Mouse (Mus musculus) heart, postnatal 10 days (tissue): Measurements from ENCODE around the gene Rdh16. TPM values are rescaled to one million over a fixed set of nuclear protein-coding genes. Genes with fewer than 3 reads are reported as not detected.
A peak's percentile ranks its signal among the peaks of the same experiment; 100 is the strongest.
"Not testable (repeated sequence)": the region's sequence is repeated elsewhere in the genome, so short reads cannot be mapped to it uniquely, and the experiment has no call there.

Source experiments
- DNase-seq, 2 experiments: peaks; one replicate each; pipeline ENCODE4 v3.0.0; 2021
- intact Hi-C: fragments of 180-260 bp; cut with DNase I; formaldehyde crosslinking; loops from one replicate; pipeline ENCODE4 v1.15.1; 2025
- total RNA-seq, 2 experiments: library from RNA; stranded (reverse); gene quantifications; 2 replicates each; pipeline ENCODE4 v1.2.3; 2021

Gene Rdh16
- not detected for total RNA-seq

GRCm38 (mm10) chr10:127800891-127801290, at the start of gene Rdh16:
Gene Rdh16, plus strand, starts transcription at chr10:127801152.
- no peak for DNase-seq
- intact Hi-C loops, result no loop called here

DNA sequence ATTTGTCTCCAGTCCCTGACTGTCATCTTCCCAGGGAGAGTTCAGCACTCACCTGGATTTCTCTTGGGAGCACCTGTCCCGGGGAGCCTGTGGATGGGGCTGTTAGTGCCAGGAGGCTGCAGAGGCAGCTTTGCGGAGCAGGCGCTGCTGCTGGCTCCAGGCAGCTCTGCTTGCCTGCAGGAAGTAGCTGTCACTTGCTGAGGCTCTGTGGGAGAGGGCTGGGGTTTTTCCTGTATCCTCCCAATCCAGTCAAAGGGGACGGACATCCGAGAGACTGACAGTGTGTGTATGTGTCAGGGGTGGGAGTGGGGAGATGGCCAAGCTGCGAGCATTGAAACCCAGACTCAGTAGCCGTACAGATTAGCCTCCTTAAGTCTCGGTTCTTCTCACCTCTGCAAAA, 49.4 kb upstream of the Rdh16 start, which contains the start of gene Gpr182:
Gene Gpr182, minus strand, starts transcription at position 185 of the 400 bp plus-strand sequence.
- intact Hi-C loops, result no loop called here
- DNase-seq, result peak; percentile 41 to 47

GRCm38 (mm10) chr10:127754566-127755166, 46.3 kb upstream of the Rdh16 start:
- intact Hi-C loops, result no loop called here
- peak; percentile 42 to 50 for DNase-seq

GRCm38 (mm10) chr10:127755246-127755645, 45.7 kb upstream of the Rdh16 start:
- no peak for DNase-seq
- intact Hi-C loops, result no loop called here

GRCm38 (mm10) chr10:127755770-127756468, 45.0 kb upstream of the Rdh16 start:
- intact Hi-C loops, result no loop called here
- peak; percentile 32 to 55 for DNase-seq

DNA sequence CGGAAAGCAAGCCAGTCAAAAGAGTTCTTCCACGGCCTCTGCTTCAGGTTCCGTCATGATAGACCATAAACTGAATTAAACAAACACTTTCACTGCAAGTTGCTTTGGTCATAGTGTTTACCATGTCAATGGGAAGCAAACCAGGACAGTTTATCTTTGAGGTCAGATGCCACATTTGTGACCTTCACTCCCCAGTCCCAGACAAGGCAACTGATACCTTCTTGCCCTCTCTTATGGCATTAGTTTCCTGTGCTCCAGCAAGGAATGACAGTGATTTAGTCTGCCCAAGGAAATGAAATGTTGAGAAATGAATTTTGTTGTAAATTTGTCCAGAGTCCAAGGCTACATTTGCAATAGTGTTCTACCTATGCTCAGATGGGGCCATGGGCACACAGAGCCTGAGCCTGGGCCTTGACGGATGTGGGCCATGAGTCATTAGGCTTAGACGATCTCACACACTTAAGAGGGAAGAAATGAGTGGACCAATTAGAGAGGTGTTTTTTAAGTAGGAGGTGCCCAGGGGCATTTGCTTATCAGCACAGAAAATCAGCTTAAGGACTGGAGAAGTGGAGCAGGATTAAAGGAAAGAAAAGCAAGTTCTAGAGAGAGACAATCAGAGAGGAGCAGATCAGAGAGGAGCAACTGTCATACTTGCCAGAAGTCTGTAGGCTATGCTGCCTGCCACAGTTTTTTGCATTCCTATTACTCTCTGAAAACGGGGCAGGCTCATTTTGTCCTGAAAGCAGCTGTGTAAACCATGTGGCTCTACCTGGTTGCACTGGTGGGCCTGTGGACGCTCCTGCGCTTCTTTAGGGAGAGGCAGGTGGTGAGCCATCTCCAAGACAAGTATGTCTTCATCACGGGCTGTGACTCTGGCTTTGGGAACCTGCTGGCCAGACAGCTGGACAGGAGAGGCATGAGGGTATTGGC, 41.5 kb upstream of the Rdh16 start, which contains the start of the genes Rdh1 and Rdh16f1:
Gene Rdh1, plus strand, starts transcription at position 541 of the 930 bp plus-strand sequence.
Gene Rdh16f1, plus strand, starts transcription at position 607 of the 930 bp plus-strand sequence.
- intact Hi-C loops, result no loop called here
- no peak for DNase-seq

GRCm38 (mm10) chr10:127762926-127763325, 38.0 kb upstream of the Rdh16 start:
- intact Hi-C loops, DNase-seq: not testable (repeated sequence)

GRCm38 (mm10) chr10:127763914-127764680, 36.9 kb upstream of the Rdh16 start:
- intact Hi-C loops, result no loop called here
- DNase-seq, result no peak

- no peak for DNase-seq
- intact Hi-C loops, result no loop called here
These were observed 34.4 kb upstream of the Rdh16 start for GRCm38 (mm10) chr10:127766564-127766963.

GRCm38 (mm10) chr10:127776011-127776410, 24.9 kb upstream of the Rdh16 start, which contains the start of gene Rdh9:
Gene Rdh9, plus strand, starts transcription at chr10:127776386.
- intact Hi-C loops, result no loop called here
- DNase-seq, result no peak

DNA sequence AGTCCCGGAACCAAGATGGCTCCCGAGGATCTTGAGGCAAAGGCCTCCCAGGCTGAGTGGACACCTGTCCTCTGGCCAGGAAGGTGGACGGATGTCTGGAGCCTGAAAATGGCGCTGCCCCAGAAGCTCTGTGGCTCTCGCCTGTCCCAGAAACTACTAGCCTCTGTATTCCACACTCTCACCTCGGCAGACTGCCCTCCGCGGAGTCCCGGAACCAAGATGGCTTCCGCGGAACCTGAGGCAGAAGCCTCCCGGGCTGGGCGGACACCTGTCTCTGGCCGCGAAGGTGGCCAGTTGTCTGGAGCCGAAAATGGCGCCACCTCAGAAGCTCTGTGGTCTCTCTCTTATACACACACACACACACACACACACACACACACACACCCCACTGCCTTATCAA, 18.6 kb upstream of the Rdh16 start:
- DNase-seq, intact Hi-C loops: not testable (repeated sequence)

- DNase-seq, intact Hi-C loops: not testable (repeated sequence)
These were observed 15.5 kb upstream of the Rdh16 start for GRCm38 (mm10) chr10:127785411-127785810.

- intact Hi-C loops, result no loop called here
- DNase-seq, result no peak
These were observed 1.7 kb upstream of the Rdh16 start for GRCm38 (mm10) chr10:127799295-127799694.

DNA sequence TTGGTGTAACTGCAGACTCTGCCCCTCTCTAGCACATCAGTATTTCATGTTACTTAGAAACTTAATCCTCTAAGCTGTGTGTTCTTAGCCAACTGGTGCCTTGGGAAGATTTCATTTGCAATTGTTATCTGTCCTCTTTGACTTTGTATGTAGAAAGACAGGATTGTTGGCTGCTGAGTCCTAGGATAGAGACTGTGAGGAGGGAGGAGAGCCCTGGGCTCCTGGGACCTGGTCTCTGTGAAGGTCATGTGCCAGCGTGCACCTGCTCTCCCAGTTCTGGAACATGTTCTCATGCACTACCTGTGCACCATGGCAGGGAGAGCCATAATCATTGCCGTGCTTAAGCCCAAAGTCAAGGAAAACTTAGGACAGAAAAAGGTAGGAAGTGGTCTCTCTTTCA, 660 bp downstream of the Rdh16 start:
- intact Hi-C loops, result no loop called here

DNA sequence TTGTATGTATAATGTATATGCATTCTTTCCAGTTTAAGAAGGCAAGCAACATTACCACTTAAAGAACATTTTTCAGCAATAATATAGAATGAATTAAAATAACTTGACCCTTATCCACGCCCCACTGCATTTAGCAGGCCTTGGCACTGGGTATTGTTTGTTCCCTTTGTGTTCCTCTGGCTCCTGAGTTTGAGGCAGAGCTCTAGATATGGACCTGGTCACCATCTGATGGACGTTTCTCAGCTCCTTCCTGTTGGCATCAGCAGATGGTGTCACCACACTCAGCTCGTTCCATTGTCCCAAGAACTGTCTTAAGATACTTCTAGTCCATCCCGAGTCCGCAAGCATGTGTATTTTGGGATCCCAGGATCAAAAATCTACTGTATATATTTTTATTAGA, 1.3 kb downstream of the Rdh16 start:
- intact Hi-C loops, result no loop called here
- DNase-seq, result no peak

More for the DNA sequence above, 660 bp downstream of the Rdh16 start:
- DNase-seq, result no peak

DNA sequence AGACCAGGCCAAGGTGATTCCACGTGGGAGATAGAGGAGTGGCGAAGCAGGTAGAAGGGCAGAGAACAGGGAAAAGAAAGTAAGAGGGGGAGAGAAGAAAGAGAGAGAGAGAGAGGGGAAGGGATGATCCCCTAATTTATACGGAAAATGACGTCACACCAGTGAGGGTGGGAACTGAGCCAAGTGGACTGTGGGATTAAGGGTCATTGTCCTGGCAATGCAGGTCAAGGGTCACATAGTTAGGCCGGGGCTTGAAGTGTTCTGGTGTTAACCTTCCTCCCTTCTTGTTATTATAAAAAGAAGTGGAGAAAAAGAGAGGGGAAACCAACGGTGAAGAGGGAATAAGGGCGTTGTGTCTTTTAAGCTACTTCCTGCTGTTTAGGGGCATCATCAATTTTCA, 3.5 kb downstream of the Rdh16 start:
- intact Hi-C loops, result no loop called here
- no peak for DNase-seq

- intact Hi-C loops, result no loop called here
These were observed 14.9 kb downstream of the Rdh16 start for GRCm38 (mm10) chr10:127815888-127816287.

GRCm38 (mm10) chr10:127817268-127817910, 16.4 kb downstream of the Rdh16 start:
- intact Hi-C loops, DNase-seq: not testable (repeated sequence)

More at GRCm38 (mm10) chr10:127815888-127816287, 14.9 kb downstream of the Rdh16 start:
- DNase-seq, result no peak

GRCm38 (mm10) chr10:127821806-127822205, 20.9 kb downstream of the Rdh16 start:
- DNase-seq, intact Hi-C loops: not testable (repeated sequence)
